Mouse (Mus musculus) colon, adult 2 months (tissue): ENCODE results near the gene Gm44965. TPM values are rescaled to one million over a fixed set of nuclear protein-coding genes. Genes with fewer than 3 reads are reported as not detected.

Experiments used
- polyA plus RNA-seq: library from polyadenylated mRNA; depleted of rRNA; stranded (reverse); fragments of >200 nt; gene quantifications from 2 replicates; pipeline ENCODE4 v1.2.3, GENCODE M21; 2012; rRNA removed

The Gm44965 gene
- 0.88 and 1.0 TPM in 2 replicates for polyA plus RNA-seq

DNA sequence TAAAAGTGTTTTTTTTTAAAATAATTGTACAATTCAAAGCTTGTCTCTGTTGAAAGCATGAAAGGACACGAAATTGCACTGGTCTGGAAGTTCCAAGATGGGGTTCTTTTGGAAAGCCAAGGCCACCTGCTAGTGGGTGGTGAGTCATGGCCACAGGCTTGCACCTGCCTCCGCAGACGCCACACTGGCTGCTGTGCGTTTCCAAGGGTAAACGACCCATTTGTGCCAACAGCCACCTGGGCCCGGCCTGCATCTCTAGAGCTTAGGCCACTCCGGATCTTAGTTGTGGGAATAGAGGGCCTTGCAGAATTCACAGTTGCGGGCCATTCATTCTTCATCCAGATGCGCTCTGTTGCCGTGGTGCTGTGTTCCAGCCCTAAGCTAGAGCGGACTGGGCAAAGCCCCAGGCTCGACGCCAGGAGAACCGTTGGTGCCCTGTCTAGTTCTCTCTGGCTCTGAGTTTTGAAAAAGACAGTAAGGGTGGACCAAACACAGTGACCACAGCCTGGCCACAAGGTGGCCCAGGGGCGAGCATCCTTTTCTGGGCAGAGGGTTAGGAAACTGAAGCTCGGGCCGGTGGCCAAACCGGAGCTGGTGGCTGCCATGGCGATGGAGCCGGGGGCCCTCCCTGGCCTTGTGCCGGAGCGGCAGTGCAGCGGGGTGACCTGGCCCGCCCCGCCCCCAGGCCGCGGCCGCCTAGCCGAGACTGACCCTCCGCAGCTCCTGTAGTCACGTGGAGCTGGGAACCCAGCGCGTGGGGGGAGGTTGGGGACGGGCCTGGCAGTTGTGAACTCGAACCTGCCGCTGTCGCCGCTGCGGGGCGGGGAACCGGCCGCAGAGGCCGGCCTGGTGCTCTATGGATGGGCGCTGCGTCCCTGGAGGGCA, at the start of gene Gm44965, which contains the start of gene Repin1:
TSS of gene Gm44965 (plus strand) at position 784 of the 885 bp plus-strand sequence.
TSS of gene Repin1 (plus strand) at position 726 of the 885 bp plus-strand sequence.

GRCm38 (mm10) chr6:48554280-48555103, 39.2 kb upstream of the Gm44965 start, which contains the start of gene Lrrc61:
TSS of gene Lrrc61 (plus strand) at chr6:48554796.

GRCm38 (mm10) chr6:48572572-48573061, 21.1 kb upstream of the Gm44965 start, which contains the start of gene Rarres2:
TSS of gene Rarres2 (minus strand) at chr6:48572789.

DNA sequence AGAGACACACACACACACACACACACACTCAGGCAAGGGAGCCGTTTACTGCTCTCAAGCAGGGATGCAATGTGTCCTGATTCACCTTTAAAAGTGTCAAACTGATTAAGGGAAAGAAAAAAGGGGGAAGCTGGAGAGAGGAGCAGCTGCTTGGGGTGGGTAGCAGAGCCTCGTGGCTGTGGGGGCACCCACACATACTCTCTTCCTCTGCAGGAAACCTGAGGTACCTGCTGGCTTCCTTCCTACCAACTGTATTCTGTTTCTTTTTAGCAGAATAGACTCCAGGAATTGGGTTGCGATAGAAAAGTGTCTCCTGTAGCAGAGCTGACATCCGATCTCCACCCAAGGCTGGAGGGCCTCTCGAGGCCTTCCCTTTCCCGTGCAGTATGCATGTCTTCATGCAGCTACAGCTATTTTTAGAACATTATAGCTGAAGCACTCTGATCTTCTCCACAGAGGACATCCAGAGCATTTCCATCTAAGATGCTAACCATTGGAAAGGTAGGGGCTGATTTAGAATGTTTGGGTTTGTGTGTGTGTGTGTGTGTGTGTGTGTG, 4.5 kb upstream of the Gm44965 start, which contains the start of gene Gm45021:
TSS of gene Gm45021 (plus strand) at position 417 of the 557 bp plus-strand sequence.

DNA sequence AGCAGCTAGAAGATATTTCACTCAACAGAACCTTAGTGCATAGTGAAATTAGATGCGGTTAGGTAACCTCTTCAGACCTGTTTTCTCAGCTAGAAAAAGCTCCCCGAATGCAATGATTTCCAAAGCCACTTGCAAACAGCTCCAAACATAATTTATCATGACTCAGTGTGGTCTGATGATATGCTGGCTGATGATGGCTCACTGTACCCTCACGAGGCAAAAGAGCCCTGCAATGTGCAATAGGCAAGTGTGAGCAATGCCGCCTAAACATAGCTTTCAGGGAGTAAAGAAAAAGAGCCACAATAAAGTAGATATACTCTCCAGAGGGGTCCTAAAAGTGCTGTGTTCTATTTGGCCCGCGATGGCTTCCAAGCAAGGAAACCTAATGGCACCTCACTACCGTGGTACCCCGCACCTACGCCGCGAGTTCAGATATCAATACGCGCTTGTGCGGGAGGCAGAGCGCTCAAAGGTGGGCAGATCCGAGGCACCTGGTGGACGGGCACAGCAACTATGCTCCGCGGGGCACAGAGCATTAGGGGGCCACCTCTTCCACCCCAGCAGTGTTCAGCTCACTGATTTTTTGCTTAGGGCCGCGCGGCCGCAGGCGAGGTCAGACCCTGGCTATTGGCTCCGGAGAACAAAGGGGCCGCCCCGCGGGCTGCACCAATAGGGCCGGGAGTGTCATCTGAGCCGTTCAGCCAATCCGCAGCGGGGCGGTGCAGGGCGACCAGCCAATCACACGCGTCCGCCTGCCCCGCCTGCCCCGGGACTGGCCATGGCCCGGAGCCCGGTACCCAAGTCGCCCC, 7.7 kb downstream of the Gm44965 start, which contains the start of gene Zfp775:
TSS of gene Zfp775 (plus strand) at position 793 of the 809 bp plus-strand sequence.

DNA sequence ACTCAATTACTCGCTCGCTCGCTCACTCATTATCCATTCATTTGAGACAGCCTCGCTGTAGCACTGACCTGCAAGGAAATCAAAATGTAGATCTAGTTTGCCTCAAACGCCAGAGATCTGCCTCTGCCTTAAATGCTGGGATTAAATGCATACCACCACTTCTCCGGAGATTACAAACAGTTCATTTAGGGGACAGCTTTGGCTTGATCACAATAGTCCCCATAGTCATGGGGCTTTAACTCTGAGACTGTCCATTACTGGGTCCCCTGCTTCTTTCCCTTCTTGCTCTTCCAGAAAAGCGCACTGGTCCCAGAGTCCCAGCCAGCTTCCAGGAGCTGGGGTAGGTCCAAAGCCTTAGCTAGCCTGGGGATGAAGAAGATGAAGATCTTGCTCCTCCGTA, 32.7 kb downstream of the Gm44965 start, which contains the start of gene AI854703:
TSS of gene AI854703 (plus strand) at position 301 of the 400 bp plus-strand sequence.

DNA sequence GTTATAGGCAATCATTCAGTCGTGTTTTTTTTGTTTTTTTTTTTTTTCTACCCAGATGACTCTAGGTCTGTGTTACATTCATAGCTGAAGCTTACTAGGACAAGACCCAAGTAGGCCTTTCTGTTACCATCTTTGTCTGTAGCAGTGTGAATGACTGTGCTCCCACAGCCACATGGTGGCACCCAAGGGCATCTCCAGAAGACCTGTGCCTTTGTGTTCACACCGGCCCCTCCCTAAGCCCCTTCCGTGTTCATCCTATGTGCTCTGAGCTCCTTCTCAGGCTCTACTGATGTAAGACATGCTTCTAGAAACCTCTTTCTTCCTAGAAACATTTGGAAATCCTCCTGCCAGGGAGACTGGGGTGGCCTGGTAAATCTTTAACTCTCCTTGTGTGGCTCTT, 53.3 kb downstream of the Gm44965 start, which contains the start of gene Gimap8:
TSS of gene Gimap8 (plus strand) at position 240 of the 400 bp plus-strand sequence.

Other genes with a start within 250 kb of the Gm44965 start
- gene Krba1, start 198.4 kb upstream of the Gm44965 start, polyA plus RNA-seq = 19.6 and 20.4 TPM in 2 replicates
- 107 and 109 TPM in 2 replicates for gene Zfp467, start 148.1 kb upstream of the Gm44965 start, polyA plus RNA-seq
- 8.5 and 10.9 TPM in 2 replicates for gene Sspo, start 145.7 kb upstream of the Gm44965 start, polyA plus RNA-seq
- gene Atp6v0e2, start 56.3 kb upstream of the Gm44965 start, polyA plus RNA-seq = 40.5 and 51.5 TPM in 2 replicates
- 17.5 and 23.2 TPM in 2 replicates for gene Lrrc61, start 39.1 kb upstream of the Gm44965 start, polyA plus RNA-seq
- 121 and 133 TPM in 2 replicates for gene Rarres2, start 21.2 kb upstream of the Gm44965 start, polyA plus RNA-seq
- gene Gm45021, start 4.3 kb upstream of the Gm44965 start, polyA plus RNA-seq = not detected in 2 replicates
- 51.4 and 56.7 TPM in 2 replicates for gene Repin1, start 58 bp upstream of the Gm44965 start, polyA plus RNA-seq
- 12.6 and 15.4 TPM in 2 replicates for gene Zfp775, start 8.1 kb downstream of the Gm44965 start, polyA plus RNA-seq
- gene AI854703, start 32.8 kb downstream of the Gm44965 start, polyA plus RNA-seq = 56.4 and 73.1 TPM in 2 replicates
- 1.1 and 1.5 TPM in 2 replicates for gene Gimap8, start 53.3 kb downstream of the Gm44965 start, polyA plus RNA-seq
- gene Gimap9, start 82.2 kb downstream of the Gm44965 start, polyA plus RNA-seq = 1.5 and 1.9 TPM in 2 replicates
- 2.8 and 3.0 TPM in 2 replicates for gene Gimap4, start 90.6 kb downstream of the Gm44965 start, polyA plus RNA-seq
- gene Gimap6, start 114.3 kb downstream of the Gm44965 start, polyA plus RNA-seq = 2.7 and 2.9 TPM in 2 replicates
- gene Gm28053, start 124.7 kb downstream of the Gm44965 start, polyA plus RNA-seq = not detected in 2 replicates
- gene Gimap7, start 124.7 kb downstream of the Gm44965 start, polyA plus RNA-seq = 0.36 and 0.84 TPM in 2 replicates
- gene Gimap1, start 145.1 kb downstream of the Gm44965 start, polyA plus RNA-seq = 8.0 and 8.9 TPM in 2 replicates
- 4.9 and 5.8 TPM in 2 replicates for gene Gimap5, start 152.3 kb downstream of the Gm44965 start, polyA plus RNA-seq
- gene Gimap3, start 176.9 kb downstream of the Gm44965 start, polyA plus RNA-seq = 4.9 and 5.6 TPM in 2 replicates
- 141 and 142 TPM in 2 replicates for gene Tmem176a, start 247.0 kb downstream of the Gm44965 start, polyA plus RNA-seq
- 260 and 275 TPM in 2 replicates for gene Tmem176b, start 247.6 kb downstream of the Gm44965 start, polyA plus RNA-seq